Mouse (Mus musculus): ENCODE data around the gene Eddm3b.

The Eddm3b gene

GRCm38 (mm10) chr14:51094096-51094875 lies 19.9 kb upstream of the Eddm3b start:
- peak in 1 of 2 experiments; percentile 12 for DNase-seq (ENCODE audit: low spot score in 2 of 2)

GRCm38 (mm10) chr14:51094921-51095320 lies 19.3 kb upstream of the Eddm3b start:
- no peak for DNase-seq (ENCODE audit: low spot score in 2 of 2)

DNA sequence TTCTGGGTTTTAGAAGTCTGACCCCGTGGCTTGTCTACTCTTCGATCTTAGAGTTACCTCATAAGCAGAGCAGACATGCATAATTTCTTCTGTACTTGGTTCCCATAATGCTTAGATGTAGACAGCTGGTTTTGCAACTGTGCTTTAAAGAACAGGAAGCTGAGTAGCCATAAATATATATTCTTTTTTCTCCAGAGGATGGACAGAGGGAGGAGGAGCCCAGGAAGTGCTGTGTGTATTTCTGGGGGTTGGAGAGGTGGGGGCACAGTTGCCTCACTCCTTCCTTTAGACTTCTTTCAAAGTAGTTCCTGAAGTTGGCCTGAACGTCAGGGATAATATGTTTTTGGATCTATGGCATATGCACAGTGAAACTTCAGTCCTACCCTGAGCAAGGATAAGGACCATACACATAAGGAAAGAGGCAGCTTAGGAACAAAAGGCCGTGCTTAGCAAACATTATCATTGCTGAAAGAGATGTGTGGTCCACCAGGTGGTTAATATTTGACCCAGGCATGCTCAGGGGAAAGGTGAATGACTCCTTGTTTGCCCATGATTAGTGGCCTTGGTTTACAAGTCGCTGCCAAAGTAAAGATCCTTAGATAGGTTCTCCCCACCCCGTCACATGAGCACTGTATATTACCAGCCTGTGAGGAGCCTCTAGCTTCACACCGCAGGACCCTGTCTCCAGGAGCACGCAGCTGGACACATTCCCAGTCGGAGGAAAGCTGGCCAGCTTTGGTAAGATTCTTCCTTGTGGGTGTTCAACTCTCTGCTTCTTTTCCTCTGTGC lies 18.3 kb upstream of the Eddm3b start:
- no peak for DNase-seq (ENCODE audit: low spot score in 2 of 2)

DNA sequence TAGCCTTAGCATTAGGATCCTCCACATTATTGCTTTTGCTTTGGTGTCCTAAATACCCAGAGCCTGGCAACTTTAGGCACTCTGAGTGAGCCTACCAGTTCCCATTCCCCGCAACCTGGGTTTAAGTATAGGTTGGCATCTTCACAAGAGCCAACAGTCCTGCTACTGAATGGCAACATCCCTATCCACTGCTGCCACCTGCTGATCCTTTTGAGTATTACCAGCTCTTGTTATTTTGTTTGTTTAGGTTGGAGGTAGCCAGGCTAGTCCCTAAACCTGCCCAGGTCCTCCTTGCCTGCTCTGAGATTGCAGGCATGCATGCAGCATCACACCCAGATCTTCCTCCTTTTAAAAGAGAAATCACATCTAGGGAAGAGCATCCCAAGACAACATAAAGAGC lies 15.9 kb upstream of the Eddm3b start:
- DNase-seq (ENCODE audit: low spot score in 2 of 2), result peak; percentile 90 to 95

- no peak for DNase-seq (ENCODE audit: low spot score in 2 of 2)
Measured at GRCm38 (mm10) chr14:51098921-51099320, 15.3 kb upstream of the Eddm3b start.

- DNase-seq (ENCODE audit: low spot score in 2 of 2), result no peak
Measured at GRCm38 (mm10) chr14:51101284-51101683, 12.9 kb upstream of the Eddm3b start.

DNA sequence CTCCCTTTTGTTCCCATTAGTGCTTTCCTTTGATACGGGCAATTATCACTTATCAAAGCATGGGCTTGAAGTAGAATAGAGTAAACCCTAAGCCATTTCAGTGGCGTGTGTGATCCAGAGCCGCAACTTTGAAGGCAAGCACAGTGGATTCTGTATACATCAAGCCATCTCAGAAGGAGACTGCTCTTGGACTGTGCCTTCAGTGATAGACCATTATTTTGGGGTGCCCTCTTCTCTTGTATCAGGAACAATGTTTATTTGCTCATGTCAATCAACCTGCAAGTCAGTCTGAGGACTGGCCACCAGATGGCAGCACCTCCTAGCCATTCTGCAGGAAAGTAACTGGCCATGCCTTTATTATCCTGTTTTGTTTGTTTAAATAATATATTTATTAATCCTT lies 11.0 kb upstream of the Eddm3b start:
- peak; percentile 82 to 83 for DNase-seq (ENCODE audit: low spot score in 2 of 2)

- DNase-seq (ENCODE audit: low spot score in 2 of 2), result no peak
Measured at GRCm38 (mm10) chr14:51104366-51104765, 9.9 kb upstream of the Eddm3b start.

- DNase-seq (ENCODE audit: low spot score in 2 of 2), result no peak
Measured at GRCm38 (mm10) chr14:51106449-51106967, 7.7 kb upstream of the Eddm3b start.

DNA sequence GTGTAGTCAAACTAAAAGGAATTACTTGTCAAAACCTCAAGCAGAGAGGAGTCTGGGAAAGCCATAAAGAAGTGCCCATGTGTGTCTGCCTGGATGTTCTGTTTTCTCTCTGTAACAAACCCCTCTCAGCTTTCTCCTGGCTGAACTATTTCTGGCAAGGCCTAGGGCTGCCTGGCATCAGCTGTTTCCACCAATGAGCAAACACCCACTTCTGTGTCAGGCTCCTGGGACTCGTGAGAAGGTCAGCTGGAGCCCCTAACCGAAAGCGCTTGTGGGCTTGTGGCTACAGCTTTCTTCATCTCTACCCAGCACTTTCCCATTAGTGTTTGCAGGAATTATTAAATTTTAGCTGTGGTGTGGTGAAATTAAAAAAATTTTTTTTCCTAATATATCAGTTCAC lies 2.3 kb upstream of the Eddm3b start:
- DNase-seq (ENCODE audit: low spot score in 2 of 2), result no peak

DNA sequence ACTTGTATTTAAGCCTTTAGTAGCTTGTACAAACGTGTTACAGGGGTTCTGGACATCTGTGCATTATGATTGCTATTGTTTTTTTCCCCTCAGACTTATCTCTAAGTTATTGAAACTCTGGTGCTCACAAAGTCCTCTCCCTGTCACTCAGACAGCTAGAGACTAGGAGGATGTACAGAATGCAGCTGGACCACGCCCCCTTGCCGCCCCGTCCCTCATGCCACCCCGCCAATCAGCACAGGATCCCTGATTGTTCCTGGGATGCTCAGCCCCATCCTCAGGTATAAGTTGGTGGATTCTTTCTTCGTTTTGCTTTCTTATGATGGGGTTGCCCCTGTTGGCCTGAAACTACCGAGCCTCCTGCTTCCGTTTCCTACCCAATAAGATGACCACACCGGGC lies 750 bp upstream of the Eddm3b start:
- DNase-seq (ENCODE audit: low spot score in 2 of 2), result no peak

- no peak for DNase-seq (ENCODE audit: low spot score in 2 of 2)
Measured at GRCm38 (mm10) chr14:51125684-51126083, 11.5 kb downstream of the Eddm3b start.

GRCm38 (mm10) chr14:51127648-51128258 lies 13.5 kb downstream of the Eddm3b start:
- DNase-seq (ENCODE audit: low spot score in 2 of 2), result no peak

DNA sequence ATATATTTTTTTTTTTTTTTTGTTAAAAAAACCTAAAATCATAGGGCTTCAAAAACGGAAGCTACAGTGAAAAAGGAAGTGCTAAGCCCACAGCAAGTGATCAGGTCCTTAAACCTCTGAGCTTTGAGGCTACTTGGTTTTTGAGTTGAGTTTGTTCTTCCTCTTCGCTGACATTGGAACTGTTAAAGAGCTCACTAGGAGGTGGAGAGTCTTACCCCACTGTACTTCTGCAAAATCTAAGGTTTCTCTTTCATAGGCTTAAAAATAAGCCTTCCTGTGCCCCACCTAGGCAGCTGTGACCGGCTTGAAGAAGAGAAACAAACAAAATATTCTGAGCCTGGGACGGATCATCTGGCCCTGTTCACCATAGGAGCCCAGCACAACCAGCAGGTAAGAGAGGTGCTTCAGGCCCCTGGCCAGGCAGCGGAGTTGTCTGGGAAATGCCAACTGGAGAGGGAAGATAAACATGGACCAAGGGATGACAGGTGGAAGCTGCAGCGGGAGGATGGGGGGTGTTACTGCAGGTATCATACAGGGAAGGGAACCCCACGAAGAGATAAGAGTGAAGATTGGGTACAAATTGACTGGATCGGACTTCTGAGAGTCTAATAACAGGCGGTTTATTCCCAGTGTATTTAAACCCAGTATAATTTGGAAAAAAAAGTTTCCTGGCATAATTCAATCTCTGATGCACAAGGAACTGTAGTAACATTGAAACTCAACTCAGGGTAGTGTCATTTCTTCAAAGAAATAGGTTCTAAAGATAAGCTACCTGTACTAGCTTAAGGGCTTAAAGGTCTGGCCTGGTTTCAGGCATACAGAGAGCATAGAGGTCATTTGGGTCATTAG lies 14.8 kb downstream of the Eddm3b start:
- DNase-seq (ENCODE audit: low spot score in 2 of 2), result no peak

DNA sequence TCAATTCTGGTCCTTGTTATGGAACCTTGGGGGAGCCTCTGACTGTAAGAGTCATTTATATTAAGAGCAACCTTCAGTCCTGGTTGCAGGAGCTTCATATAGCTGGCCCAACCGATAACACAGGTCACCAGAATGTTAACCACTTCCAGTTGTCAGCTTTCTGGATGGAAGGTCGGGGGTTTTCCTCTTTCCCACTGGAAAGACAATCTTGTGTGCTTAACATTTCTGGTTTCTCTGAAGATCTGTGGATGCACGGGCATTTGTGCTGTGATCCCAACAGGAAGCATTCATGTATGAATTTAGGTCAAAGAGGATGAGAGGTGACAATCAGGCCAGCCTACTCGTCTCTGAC lies 15.4 kb downstream of the Eddm3b start:
- no peak for DNase-seq (ENCODE audit: low spot score in 2 of 2)

- DNase-seq (ENCODE audit: low spot score in 2 of 2), result no peak
Measured at GRCm38 (mm10) chr14:51130315-51130940, 16.2 kb downstream of the Eddm3b start.

DNA sequence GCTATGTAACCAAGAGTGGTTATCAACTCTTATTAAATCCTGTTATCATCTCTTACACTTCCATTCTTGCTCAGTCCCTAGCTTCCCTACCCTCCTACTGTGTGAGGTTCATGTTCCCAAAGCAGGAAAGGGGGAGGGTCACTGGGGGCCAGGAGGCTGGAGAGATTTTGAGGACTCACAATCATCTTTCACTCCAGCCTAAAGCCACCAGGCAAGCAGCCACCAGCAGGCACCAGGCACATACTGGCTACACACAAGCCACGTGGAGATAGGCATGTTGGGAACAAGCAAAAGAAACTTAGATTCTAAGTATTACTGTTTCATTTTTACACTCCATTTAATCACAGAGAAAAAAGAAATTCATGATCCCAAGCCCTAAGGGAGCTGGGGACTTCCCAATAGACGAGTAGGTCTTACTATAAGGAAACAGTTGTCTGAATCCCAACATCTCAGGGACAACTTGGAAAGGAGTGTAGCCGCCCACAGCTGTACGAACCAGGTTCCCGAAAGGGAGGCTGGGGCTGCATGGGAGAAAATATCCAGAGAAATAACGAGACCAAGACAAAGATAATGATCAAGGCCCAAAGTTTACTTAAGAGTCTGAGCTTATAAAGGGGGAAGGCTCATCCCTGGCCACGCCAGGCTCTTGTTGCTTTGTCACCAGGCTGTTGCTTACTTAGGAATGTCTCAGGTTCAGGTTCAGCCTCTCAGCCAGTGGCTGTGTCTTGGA lies 17.0 kb downstream of the Eddm3b start:
- DNase-seq (ENCODE audit: low spot score in 2 of 2), result no peak

DNA sequence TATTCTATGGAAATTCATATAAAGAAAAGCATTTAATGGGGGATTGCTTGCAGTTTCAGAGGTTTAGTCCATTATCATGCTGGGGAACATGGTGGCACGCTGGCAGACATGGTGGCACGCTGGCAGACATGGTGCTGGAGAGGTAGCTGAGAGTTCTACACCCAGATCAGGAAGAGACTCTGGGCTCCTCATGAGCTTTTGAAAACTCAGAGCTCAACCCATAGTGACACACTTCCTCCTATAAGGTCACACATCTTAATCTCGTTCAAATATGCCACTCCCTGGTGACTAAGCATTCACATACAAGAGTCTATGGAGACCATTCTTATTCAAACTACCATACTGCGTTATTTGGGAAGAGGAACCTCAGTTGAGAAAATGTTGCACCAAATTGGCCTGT lies 18.1 kb downstream of the Eddm3b start:
- DNase-seq (ENCODE audit: low spot score in 2 of 2), result no peak

- DNase-seq (ENCODE audit: low spot score in 2 of 2), result no peak
Measured at GRCm38 (mm10) chr14:51140342-51140741, 26.1 kb downstream of the Eddm3b start.

DNA sequence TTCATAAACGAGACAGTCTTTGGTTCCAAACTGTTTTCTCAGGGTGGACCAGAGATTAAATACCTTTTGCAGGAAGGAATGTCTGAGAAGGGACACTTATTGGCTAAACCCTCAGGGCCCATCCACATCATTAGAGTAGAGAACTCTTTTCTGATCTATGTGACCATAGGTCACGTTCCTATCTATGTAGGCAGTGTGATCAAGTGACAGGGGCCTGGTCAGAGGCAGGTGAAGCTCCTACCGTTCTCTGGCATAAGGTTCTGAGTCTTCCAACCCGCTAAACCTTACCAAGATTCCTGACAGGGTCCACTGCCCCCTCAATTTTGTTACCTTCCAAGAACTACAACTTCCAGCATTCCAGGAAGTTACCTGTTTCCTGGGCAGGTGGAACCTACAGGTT lies 27.9 kb downstream of the Eddm3b start:
- no peak for DNase-seq (ENCODE audit: low spot score in 2 of 2)

All from right cerebral cortex, adult 2 months (tissue).